Mouse (Mus musculus) ES-Bruce4 (cell line): Measurements from ENCODE around the gene Wdr27. TPM values are rescaled to one million over a fixed set of nuclear protein-coding genes. Genes with fewer than 3 reads are reported as not detected.

Source experiments
- H3K27ac ChIP-seq: 2 replicates; pipeline ENCODE4 v1.5.1; 2012; ENCODE audit warnings: low read length, inconsistent platforms; ENCODE audit not compliant: insufficient read depth
- H3K27me3 ChIP-seq: 2 replicates; pipeline ENCODE4 v1.6.1; 2012; ENCODE audit warnings: mild to moderate bottlenecking, low read length, inconsistent platforms; ENCODE audit not compliant: control insufficient read depth, poor library complexity, insufficient read depth, severe bottlenecking
- H3K36me3 ChIP-seq: 2 replicates; pipeline ENCODE4 v1.6.1; 2012; ENCODE audit warnings: inconsistent platforms, mild to moderate bottlenecking, low read length, moderate library complexity; ENCODE audit not compliant: control insufficient read depth, poor library complexity, insufficient read depth, severe bottlenecking
- H3K4me1 ChIP-seq: one replicate; pipeline ENCODE4 v1.8.1; 2011; ENCODE audit warnings: low read length; ENCODE audit not compliant: control insufficient read depth, insufficient read depth
- H3K4me3 ChIP-seq: 2 replicates; pipeline ENCODE4 v1.5.1; 2011; ENCODE audit warnings: low read depth, mild to moderate bottlenecking, low read length
- H3K9ac ChIP-seq: 2 replicates; pipeline ENCODE4 v1.6.1; 2012; ENCODE audit warnings: low read depth, mild to moderate bottlenecking, inconsistent platforms; ENCODE audit not compliant: poor library complexity, severe bottlenecking
- H3K9me3 ChIP-seq: replicated peaks from 2 replicates; pipeline ENCODE4 v1.6.1; 2012; ENCODE audit warnings: mild to moderate bottlenecking, low read length, inconsistent platforms; ENCODE audit not compliant: control insufficient read depth, poor library complexity, insufficient read depth, severe bottlenecking
- CTCF ChIP-seq: IDR thresholded peaks from one replicate; pipeline ENCODE4 v1.8.1; 2011; ENCODE audit warnings: low read depth, low read length
- EP300 ChIP-seq: IDR thresholded peaks from 2 replicates; pipeline ENCODE4 v1.6.1; 2011; ENCODE audit warnings: low read depth, low read length; ENCODE audit not compliant: insufficient read depth
- POLR2A ChIP-seq: IDR thresholded peaks from one replicate; pipeline ENCODE4 v1.8.1; 2011; ENCODE audit warnings: low read length; ENCODE audit not compliant: insufficient read depth
- polyA plus RNA-seq: library from polyadenylated mRNA; stranded (reverse); fragments of >200 nt; gene quantifications from 2 replicates; pipeline ENCODE4 v1.2.4, GENCODE M21; 2011; ENCODE audit warnings: low read depth; ENCODE audit not compliant: missing spikeins, insufficient read depth, insufficient read length

Gene Wdr27
- polyA plus RNA-seq, 1 experiment = 1.8 TPM

DNA sequence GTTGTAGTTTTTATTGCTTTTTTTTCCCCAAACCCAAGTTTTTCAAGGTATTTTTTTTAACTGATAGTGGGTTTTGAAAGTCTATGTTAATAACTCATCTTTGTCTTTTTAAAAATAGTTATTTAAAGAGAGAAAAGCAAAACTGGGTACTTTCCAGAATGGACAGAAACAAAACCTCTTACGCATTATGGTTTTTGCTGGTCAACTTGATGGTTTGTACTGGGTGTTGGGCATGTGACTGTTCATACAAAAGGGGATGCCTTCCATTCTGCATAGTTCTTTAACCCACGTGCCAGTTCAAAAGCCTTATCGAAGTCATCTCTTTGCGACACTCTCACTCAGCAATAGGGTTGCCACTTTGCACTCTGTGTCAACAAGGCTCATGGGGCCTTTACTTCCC is 147.9 kb downstream of the Wdr27 start:
- Histone ChIP-seq H3K27me3 (no peaks in the 10 kb centered on the region), H3K4me1 (no peaks in the 10 kb centered on the region), H3K4me3 (no peak overlapping the region), H3K36me3 (no peaks in the 10 kb centered on the region), H3K9me3 (no peaks in the 10 kb centered on the region; the same call in 1 of the 2 replicates), H3K9ac (no peak overlapping the region), H3K27ac (no peak overlapping the region)
- TF ChIP-seq POLR2A = no peak
- no peak for TF ChIP-seq CTCF
- TF ChIP-seq EP300 = no peak

DNA sequence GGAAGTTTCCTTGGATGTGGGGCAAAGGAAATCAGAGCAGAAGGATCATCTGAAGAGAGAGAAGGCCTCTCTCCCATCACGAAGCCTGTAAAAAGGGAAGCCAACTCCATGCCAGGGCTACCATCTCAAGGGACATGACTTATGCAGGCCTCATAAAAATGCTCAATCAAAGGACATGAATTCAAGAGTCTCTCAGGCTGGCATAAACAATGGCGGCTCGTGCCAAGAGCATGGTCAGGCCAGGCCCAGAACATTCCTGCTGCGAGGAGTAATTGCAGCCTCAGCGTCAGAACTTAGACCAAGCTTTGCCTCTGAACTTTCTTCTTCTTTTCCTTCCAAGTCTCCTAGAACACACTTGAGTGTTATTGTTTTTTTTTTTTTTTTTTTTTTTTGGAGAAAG is 163.6 kb downstream of the Wdr27 start:
- no peaks in the 10 kb centered on the region for H3K36me3 ChIP-seq
- no peak overlapping the region for H3K4me3 ChIP-seq
- no peaks in the 10 kb centered on the region for H3K9me3 ChIP-seq
- no peak for TF ChIP-seq POLR2A
- no peak for TF ChIP-seq EP300
- TF ChIP-seq CTCF = no peak
- no peak overlapping the region for H3K27ac ChIP-seq
- no peaks in the 10 kb centered on the region for H3K27me3 ChIP-seq
- no peak overlapping the region for H3K9ac ChIP-seq
- no peaks in the 10 kb centered on the region for H3K4me1 ChIP-seq

DNA sequence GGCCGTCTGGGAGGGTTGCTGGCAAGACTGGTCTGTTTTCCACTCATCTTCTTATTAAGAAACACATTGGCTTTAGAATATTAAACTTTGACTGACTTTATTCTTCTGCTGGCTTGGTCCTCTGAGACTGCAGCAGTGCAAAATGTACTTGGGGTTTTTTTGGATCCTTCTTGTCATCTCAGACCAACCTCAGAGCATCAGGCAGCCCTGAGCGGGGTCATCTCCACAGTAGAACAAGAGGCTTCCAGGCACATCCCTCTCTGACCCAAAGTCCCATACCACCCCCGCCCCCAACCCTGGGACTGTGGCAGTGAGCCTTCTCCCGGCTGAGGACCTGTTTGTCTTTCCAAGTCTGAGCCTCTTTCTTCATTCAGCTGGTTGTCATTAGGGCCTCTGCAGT is 171.6 kb downstream of the Wdr27 start:
- Histone ChIP-seq H3K27ac (no peak overlapping the region), H3K27me3 (no peaks in the 10 kb centered on the region), H3K9me3 (no peaks in the 10 kb centered on the region), H3K4me1 (no peaks in the 10 kb centered on the region), H3K4me3 (no peak overlapping the region), H3K9ac (no peak overlapping the region), H3K36me3 (no peaks in the 10 kb centered on the region)
- TF ChIP-seq EP300 (no peak), POLR2A (no peak), CTCF (no peak)

DNA sequence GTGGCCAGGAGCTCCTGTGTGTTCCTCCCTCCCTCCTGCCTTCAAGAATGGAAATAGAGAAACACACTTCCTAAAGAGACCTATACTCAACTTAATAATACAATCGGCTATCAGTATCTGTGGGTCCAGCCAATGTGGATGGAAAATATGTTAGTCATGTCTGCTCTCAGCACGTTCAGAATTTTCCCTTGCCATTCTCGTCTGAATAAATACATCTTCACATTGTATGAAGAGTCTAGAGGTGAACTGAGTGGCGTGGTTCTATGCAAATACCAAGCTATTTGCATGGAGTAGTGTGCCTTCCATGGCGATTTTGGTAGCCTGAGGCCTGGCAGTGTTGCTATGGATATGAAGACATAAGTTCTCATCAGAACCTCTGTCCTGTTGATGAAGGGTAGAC is 172.6 kb downstream of the Wdr27 start:
- no peaks in the 10 kb centered on the region for H3K9me3 ChIP-seq
- no peak overlapping the region for H3K9ac ChIP-seq
- H3K27ac ChIP-seq = no peak overlapping the region
- H3K27me3 ChIP-seq = no peaks in the 10 kb centered on the region
- TF ChIP-seq EP300 (no peak), POLR2A (no peak), CTCF (no peak)
- no peak overlapping the region for H3K4me3 ChIP-seq
- no peaks in the 10 kb centered on the region for H3K36me3 ChIP-seq
- H3K4me1 ChIP-seq = no peaks in the 10 kb centered on the region

Other genes with a start within 250 kb of the Wdr27 start
- 1.7 and 2.0 TPM in 2 replicates for gene Thbs2, start 248.9 kb downstream of the Wdr27 start, polyA plus RNA-seq
- gene 1600012H06Rik, start within 50 bp of the Wdr27 start, polyA plus RNA-seq = 16.1 and 21.1 TPM in 2 replicates
- 104 and 107 TPM in 2 replicates for gene Phf10, start 18.1 kb upstream of the Wdr27 start, polyA plus RNA-seq
- 10.8 and 13.0 TPM in 2 replicates for gene 9030025P20Rik, start 35.3 kb upstream of the Wdr27 start, polyA plus RNA-seq
- gene Gm3417, start 35.6 kb upstream of the Wdr27 start, polyA plus RNA-seq = not detected in 2 replicates
- gene Gm3435, start 67.0 kb upstream of the Wdr27 start, polyA plus RNA-seq = 4.7 and 5.1 TPM in 2 replicates
- gene Ermard, start 98.0 kb upstream of the Wdr27 start, polyA plus RNA-seq = 76.2 and 80.4 TPM in 2 replicates
- 5.4 and 5.6 TPM in 2 replicates for gene Tcte3, start 98.3 kb upstream of the Wdr27 start, polyA plus RNA-seq
- gene Gm3448, start 98.4 kb upstream of the Wdr27 start, polyA plus RNA-seq = 6.9 and 7.0 TPM in 2 replicates